Mouse (Mus musculus): ENCODE measurements around the gene Gfod2.
A peak's percentile ranks its signal among the peaks of the same experiment; 100 is the strongest.

Gfod2 gene

GRCm38 (mm10) chr8:105757796-105758276 lies 628 bp downstream of the Gfod2 start:
- DNase-seq = no peak

- DNase-seq = no peak
Observed at GRCm38 (mm10) chr8:105754688-105755087, 3.8 kb downstream of the Gfod2 start.

DNA sequence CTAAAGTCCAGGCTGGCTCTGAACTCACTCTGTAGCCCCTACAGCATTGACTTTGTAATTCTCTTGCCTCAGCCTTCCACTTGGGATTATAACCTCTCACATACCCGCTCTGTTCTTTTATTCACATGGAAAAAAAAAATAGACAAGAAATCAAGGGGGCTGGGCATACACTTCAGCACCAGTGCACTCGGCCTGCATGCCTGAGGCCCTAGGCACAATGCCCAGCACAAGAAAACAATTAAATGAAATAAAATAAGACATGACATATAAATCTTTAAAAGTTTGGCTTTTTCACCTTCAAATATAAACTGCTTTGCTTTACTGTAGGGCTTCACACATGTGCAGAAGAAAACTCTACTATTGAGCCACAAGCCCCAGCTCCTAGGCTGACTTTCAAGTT lies 4.5 kb downstream of the Gfod2 start:
- DNase-seq = no peak

GRCm38 (mm10) chr8:105750606-105751005 lies 7.9 kb downstream of the Gfod2 start:
- peak; percentile 61 for DNase-seq

GRCm38 (mm10) chr8:105743301-105743700 lies 15.2 kb downstream of the Gfod2 start:
- no peak for DNase-seq

DNA sequence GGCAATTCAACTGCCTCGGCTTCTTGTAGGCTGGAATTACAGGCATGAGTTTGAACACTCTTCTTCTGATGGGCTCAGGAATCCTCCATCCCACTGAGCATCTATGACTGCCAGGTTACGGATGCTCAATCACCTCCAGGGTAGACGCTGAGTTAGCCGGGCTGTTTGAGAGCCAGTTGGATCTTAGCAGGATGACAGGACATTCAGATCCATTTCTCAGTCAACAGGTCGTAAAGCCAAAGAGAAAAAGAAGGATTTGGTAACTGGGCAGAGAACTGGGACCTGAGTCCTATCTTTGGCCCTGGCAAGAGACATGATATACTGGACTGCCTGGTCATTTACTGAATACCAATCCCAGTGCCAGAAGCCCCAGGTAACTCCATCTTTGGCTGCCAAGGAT lies 19.2 kb downstream of the Gfod2 start:
- no peak for DNase-seq

- DNase-seq = no peak
Observed at GRCm38 (mm10) chr8:105732186-105732585, 26.3 kb downstream of the Gfod2 start.

- no peak for DNase-seq
Observed at GRCm38 (mm10) chr8:105727397-105728124, 30.9 kb downstream of the Gfod2 start.

- no peak for DNase-seq
Observed at GRCm38 (mm10) chr8:105725726-105726125, 32.7 kb downstream of the Gfod2 start.

DNA sequence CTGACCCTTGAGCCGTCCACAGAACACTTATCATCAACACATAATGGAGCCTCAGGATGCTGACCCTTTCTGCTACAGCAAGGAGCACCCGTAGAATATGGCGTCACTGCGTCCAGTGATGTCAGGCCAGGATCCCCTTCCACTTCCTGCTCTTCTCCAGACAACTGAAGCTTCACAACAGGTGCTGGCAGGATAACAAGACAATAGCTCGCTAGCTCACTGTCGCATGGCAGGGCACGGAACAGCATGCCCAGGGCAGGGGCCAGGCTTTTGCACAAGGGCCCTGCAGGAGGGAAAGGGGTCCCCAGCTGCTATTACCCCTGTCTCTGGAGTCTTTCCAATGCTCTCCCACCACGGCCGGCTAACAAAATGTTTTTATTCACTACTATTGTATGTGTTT lies 35.6 kb downstream of the Gfod2 start:
- DNase-seq = no peak

- no peak for DNase-seq
Observed at GRCm38 (mm10) chr8:105719637-105720036, 38.8 kb downstream of the Gfod2 start.

GRCm38 (mm10) chr8:105716302-105716945 lies 42.0 kb downstream of the Gfod2 start:
- no peak for DNase-seq

- DNase-seq = no peak
Observed at GRCm38 (mm10) chr8:105715042-105715441, 43.4 kb downstream of the Gfod2 start.

GRCm38 (mm10) chr8:105714139-105714538 lies 44.3 kb downstream of the Gfod2 start:
- DNase-seq = peak; percentile 89

- no peak for DNase-seq
Observed at GRCm38 (mm10) chr8:105712286-105712685, 46.2 kb downstream of the Gfod2 start.

DNA sequence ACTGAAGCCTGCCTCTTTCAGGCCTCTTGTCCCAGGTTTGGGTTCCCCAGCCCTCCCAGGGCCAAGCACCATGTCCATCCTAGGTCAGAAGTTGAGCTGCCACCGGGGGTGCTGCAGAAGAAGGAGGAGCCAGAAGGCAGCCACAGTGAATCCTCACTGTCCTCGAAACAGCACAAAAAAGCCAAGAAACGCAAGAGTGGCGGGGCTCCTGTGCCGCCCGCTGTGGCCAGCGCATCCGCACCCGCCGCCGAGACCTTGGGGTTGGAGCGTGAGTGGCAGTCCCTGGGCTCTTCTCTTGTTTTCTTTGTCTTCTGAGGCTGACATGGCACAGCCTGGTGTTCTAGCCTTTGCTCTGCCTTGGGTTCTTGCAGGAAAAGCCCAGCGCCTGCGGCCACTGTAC lies 49.1 kb downstream of the Gfod2 start:
- DNase-seq = no peak

DNA sequence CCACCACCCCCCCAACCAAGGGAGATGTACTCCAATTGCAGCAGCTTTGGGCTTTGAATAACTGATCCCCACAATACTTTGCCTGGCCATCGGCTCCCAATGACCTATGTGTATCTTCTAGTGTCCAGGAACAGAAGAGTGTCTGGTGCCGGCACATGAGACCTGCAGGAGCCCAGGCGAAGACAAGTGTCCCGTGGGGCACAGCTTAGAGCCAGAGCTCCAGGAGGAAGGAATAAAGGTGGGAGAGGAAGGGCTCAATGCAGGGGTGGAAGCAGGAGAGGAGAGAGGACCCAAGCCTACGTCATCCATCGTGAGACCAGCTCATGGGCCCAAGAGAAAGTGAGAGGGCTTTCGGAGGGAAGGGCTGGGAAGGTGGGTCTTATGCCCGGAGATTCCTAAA lies 49.8 kb downstream of the Gfod2 start:
- DNase-seq = no peak

GRCm38 (mm10) chr8:105707498-105708403 lies 50.7 kb downstream of the Gfod2 start, which contains the start of the genes 4933405L10Rik and Enkd1:
4933405L10Rik (plus strand) TSS chr8:105707655.
Enkd1 (minus strand) TSS chr8:105708210.
- DNase-seq = peak; percentile 81

DNA sequence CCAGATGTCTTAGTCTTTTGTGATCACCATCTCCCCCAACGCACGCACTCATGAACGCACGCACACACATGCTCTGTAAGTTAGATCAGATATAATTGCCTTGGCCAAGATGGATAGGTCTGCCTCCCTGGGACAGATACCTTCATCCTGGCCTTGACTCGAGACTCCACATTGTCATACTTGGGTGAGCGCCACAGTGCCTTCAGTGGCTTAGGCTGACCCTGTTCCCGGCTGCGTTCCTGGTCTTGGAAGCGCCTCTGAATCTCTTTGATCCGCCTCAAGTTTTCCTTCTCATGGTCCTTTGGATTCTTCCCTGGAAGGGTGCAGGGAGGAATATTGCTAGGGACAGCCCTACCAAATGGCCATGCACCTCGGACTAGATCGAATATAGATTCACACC lies 52.0 kb downstream of the Gfod2 start:
- no peak for DNase-seq

DNA sequence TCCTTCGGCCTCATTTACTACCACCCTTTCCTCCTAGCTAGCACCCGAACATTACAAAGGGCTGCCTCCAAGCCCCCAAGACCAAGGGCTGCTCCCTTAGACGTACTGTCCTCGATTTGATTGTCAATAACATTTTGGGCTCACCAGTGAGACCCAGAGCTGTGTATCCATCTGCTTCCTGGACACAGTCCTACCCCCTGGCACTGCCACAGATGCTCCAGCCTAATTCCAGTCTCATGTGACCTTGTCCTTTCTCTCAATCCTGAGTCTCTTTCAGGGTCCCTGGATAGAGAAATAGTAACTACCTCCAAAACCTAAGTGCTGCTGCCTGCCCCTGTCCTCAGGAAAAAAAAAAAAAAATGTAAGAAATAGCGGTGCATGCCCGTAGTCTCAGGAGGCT lies 53.5 kb downstream of the Gfod2 start:
- no peak for DNase-seq

DNA sequence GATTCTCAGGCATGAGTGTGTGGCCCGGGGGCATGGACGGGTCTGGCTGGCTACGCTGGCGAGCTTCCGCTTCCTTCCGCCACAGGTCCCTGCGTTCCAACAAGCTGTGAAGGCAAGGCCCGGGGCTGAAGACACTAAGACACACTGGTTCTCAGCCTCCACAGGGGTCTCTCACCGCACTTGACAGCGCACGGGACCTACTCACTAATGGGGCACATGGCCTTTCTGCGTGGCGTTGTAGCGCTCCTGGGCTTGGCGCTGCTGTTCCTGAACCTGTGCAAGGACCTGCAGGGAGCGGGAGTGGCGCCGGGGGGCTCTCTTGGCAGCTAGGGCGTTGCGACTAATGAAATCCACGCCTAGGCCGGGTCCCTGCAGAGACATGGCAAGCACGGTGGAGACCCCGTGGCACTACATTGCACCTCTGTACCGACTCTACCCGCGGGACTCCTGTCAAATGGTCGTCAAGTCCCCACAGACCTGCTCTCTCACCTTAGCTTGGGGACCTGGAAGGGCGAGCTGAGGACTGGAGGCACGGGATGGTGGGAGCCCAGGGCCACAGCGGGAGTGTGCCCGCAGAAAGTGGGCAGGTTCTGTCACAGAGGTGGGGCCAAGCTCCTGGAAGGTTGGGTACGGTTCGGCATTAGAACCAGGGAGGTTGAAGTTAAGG lies 54.2 kb downstream of the Gfod2 start:
- no peak for DNase-seq

DNA sequence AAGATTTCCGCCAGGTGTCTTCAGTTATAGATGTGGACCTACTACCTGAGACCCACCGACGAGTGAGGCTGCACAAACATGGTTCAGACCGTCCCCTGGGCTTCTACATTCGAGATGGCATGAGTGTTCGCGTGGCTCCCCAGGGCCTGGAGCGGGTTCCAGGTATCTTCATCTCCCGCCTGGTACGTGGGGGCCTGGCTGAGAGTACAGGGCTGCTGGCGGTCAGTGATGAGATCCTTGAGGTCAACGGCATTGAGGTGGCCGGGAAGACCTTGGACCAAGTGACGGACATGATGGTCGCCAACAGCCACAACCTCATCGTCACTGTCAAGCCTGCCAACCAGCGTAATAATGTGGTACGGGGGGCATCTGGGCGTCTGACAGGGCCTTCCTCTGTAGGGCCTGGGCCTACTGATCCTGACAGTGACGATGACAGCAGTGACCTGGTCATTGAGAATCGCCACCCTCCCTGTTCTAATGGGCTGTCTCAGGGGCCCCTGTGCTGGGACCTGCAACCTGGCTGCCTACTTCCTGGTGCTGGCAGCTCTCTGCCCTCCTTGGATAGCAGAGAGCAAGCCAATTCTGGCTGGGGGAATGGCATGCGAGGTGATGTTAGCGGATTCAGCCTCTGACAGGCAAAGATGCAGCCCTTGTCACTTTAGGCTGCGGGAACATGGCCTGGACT lies 55.6 kb downstream of the Gfod2 start:
- no peak for DNase-seq
